Mouse (Mus musculus) heart, postnatal 0 days (tissue): ENCODE data around the gene Ints1.

ENCODE experiments used
- CTCF ChIP-seq: IDR thresholded peaks from 2 replicates; pipeline ENCODE4 v1.5.1; 2016; ENCODE audit warnings: antibody characterized with exemption, control low read depth, low read depth
- EP300 ChIP-seq: IDR thresholded peaks from 2 replicates; pipeline ENCODE4 v1.6.1; 2016; ENCODE audit warnings: antibody characterized with exemption, low read depth

DNA sequence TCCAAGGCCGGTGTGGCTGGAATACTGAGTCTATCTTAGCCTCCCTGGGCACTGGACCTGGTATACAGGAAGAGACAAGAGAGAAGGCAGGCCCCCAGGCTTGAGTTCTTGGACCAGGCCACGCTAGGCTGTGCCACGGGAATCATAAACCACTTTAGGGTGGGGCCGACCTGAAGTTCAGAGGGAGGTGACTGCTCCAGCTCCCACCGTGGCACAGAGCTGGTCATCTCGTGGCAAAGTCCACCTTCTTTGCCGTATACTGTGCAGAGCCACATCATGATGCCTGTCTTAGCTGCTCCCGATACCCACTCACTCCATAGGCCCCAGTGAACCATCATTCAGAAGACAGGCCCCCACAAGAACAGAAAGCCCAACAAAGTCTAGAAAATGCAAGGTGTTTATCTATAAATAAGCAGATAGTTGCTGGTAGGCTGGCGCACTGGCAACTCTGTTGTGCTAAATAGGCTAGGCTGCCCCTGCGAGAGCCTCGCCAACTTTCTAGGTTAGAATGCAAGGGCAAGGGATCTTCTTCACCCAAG lies 29.2 kb upstream of the Ints1 start:
- TF ChIP-seq EP300 (no peak), CTCF (no peak)
